Mouse (Mus musculus) thymus, adult 2 months (tissue): ENCODE data around the gene Cyp2t4.

Source experiments
- CTCF ChIP-seq: fragments of 200-500 bp; IDR thresholded peaks from 2 replicates; pipeline ENCODE4 v1.5.1; 2012; ENCODE audit warnings: mild to moderate bottlenecking, control low read depth, low read length, moderate library complexity, borderline replicate concordance; ENCODE audit not compliant: control insufficient read depth, poor library complexity, insufficient read depth; ENCODE audit errors: extremely low read depth
- POLR2A ChIP-seq: fragments of 200-500 bp; IDR thresholded peaks from 2 replicates; pipeline ENCODE4 v1.6.1; 2012; ENCODE audit warnings: mild to moderate bottlenecking, low read length, control low read depth, moderate library complexity; ENCODE audit not compliant: control insufficient read depth, poor library complexity, insufficient read depth; ENCODE audit errors: extremely low read depth

GRCm38 (mm10) chr7:27128946-27129345, 24.6 kb upstream of the Cyp2t4 start:
- TF ChIP-seq CTCF (no peak), POLR2A (no peak)
